Mouse (Mus musculus) gastrocnemius, adult 2 months (tissue): ENCODE measurements at regions not wholly inside any gene's neighbourhood (a gene's known extent, or its start where the extent isn't known, plus 50 kb on each side); places are given as distances from the start of the nearest gene placed in this dataset.

Source experiments
- DNase-seq: peaks from one replicate; pipeline ENCODE4 v3.0.0; 2022
- H3K27ac ChIP-seq: fragments of 200-600 bp; 2 replicates; pipeline ENCODE4 v1.8.1; 2022; ENCODE audit warnings: mild to moderate bottlenecking
- H3K4me3 ChIP-seq: fragments of 200-600 bp; 2 replicates; pipeline ENCODE4 v1.8.1; 2022; ENCODE audit warnings: mild to moderate bottlenecking, moderate library complexity
- CTCF ChIP-seq: fragments of 200-600 bp; IDR thresholded peaks from 2 replicates; pipeline ENCODE4 v1.8.1; 2022; ENCODE audit warnings: antibody characterized with exemption, mild to moderate bottlenecking, moderate library complexity
- intact Hi-C: fragments of 180-260 bp; cut with DNase I; formaldehyde crosslinking; loops from one replicate; pipeline ENCODE4 v1.15.1; 2025

- no peak overlapping the region for H3K4me3 ChIP-seq
- intact Hi-C loops, result no loop called here
- no peak for DNase-seq
- TF ChIP-seq CTCF, result no peak
- no peak overlapping the region for H3K27ac ChIP-seq
Measured at GRCm38 (mm10) chr13:107238364-107239034, 216.6 kb upstream of the Kif2a start.

GRCm38 (mm10) chr13:107219456-107219855 is 197.5 kb upstream of the Kif2a start:
- intact Hi-C loops, result no loop called here
- DNase-seq, result no peak
- Histone ChIP-seq H3K27ac (no peak overlapping the region), H3K4me3 (no peak overlapping the region)
- no peak for TF ChIP-seq CTCF

GRCm38 (mm10) chr13:107218351-107218750 is 196.4 kb upstream of the Kif2a start:
- H3K27ac ChIP-seq, result no peak overlapping the region
- TF ChIP-seq CTCF, result no peak
- intact Hi-C loops, result no loop called here
- no peak overlapping the region for H3K4me3 ChIP-seq
- DNase-seq, result no peak

GRCm38 (mm10) chr13:107217825-107218224 is 195.9 kb upstream of the Kif2a start:
- Histone ChIP-seq H3K4me3 (no peak overlapping the region), H3K27ac (no peak overlapping the region)
- intact Hi-C loops, result no loop called here
- TF ChIP-seq CTCF, result no peak
- DNase-seq, result no peak

- no peak for DNase-seq
- no peak for TF ChIP-seq CTCF
- Histone ChIP-seq H3K27ac (no peak overlapping the region), H3K4me3 (no peak overlapping the region)
- intact Hi-C loops, result no loop called here
Measured at GRCm38 (mm10) chr13:107213281-107213680, 191.4 kb upstream of the Kif2a start.

- no peak for TF ChIP-seq CTCF
- Histone ChIP-seq H3K4me3 (no peak overlapping the region), H3K27ac (no peak overlapping the region)
- DNase-seq, result no peak
- intact Hi-C loops, result no loop called here
Measured at GRCm38 (mm10) chr13:107210676-107211075, 188.8 kb upstream of the Kif2a start.

GRCm38 (mm10) chr13:107207354-107208181 is 185.6 kb upstream of the Kif2a start:
- peak; percentile 31 for DNase-seq
- H3K4me3 ChIP-seq, result peak overlapping the region; percentile 49
- TF ChIP-seq CTCF, result no peak
- no peak overlapping the region for H3K27ac ChIP-seq
- intact Hi-C loops, result no loop called here

- no peak overlapping the region for H3K27ac ChIP-seq
- DNase-seq, result no peak
- intact Hi-C loops, result no loop called here
- TF ChIP-seq CTCF, result no peak
- H3K4me3 ChIP-seq, result no peak overlapping the region
Measured at GRCm38 (mm10) chr13:107199875-107200274, 177.9 kb upstream of the Kif2a start.

GRCm38 (mm10) chr13:107193426-107193825 is 171.5 kb upstream of the Kif2a start:
- intact Hi-C loops, result no loop called here
- no peak for TF ChIP-seq CTCF
- Histone ChIP-seq H3K4me3 (no peak overlapping the region), H3K27ac (no peak overlapping the region)
- DNase-seq, result no peak

- no peak for TF ChIP-seq CTCF
- no peak overlapping the region for H3K27ac ChIP-seq
- no peak overlapping the region for H3K4me3 ChIP-seq
- intact Hi-C loops, result no loop called here
- DNase-seq, result no peak
Measured at GRCm38 (mm10) chr13:107187258-107187878, 165.4 kb upstream of the Kif2a start.

GRCm38 (mm10) chr13:107182544-107182943 is 160.6 kb upstream of the Kif2a start:
- TF ChIP-seq CTCF, result peak; percentile 55
- Histone ChIP-seq H3K4me3 (no peak overlapping the region), H3K27ac (no peak overlapping the region)
- DNase-seq, result peak; percentile 29
- intact Hi-C loops, result no loop called here

- intact Hi-C loops, result no loop called here
- no peak for TF ChIP-seq CTCF
- Histone ChIP-seq H3K4me3 (no peak overlapping the region), H3K27ac (no peak overlapping the region)
- DNase-seq, result no peak
Measured at GRCm38 (mm10) chr13:107179551-107179950, 157.6 kb upstream of the Kif2a start.

- intact Hi-C loops, result no loop called here
- H3K4me3 ChIP-seq, result no peak overlapping the region
- H3K27ac ChIP-seq, result no peak overlapping the region
- no peak for TF ChIP-seq CTCF
- no peak for DNase-seq
Measured at GRCm38 (mm10) chr13:107177595-107177994, 155.7 kb upstream of the Kif2a start.

GRCm38 (mm10) chr13:107175891-107176290 is 154.0 kb upstream of the Kif2a start:
- intact Hi-C loops, result no loop called here
- no peak for DNase-seq
- Histone ChIP-seq H3K4me3 (no peak overlapping the region), H3K27ac (no peak overlapping the region)
- no peak for TF ChIP-seq CTCF
